Mouse (Mus musculus) liver, embryonic 12.5 days (tissue): ENCODE results near the gene Tmc1. TPM values are rescaled to one million over a fixed set of nuclear protein-coding genes. Genes with fewer than 3 reads are reported as not detected.

ENCODE experiments used
- ATAC-seq: fragments of 200-750 bp; cut with Nextera tagmentation; 2 replicates; pipeline ENCODE4 v1.8.0; 2017; ENCODE audit warnings: moderate number of reproducible peaks, mild to moderate bottlenecking, moderate library complexity
- H3K27ac ChIP-seq: fragments of 300-500 bp; sonication (generic); 2 replicates; pipeline ENCODE4 v1.5.1; 2016; ENCODE audit warnings: mild to moderate bottlenecking
- H3K27me3 ChIP-seq: fragments of 300-500 bp; sonication (generic); replicated peaks from 2 replicates; pipeline ENCODE4 v1.6.1; 2016; ENCODE audit warnings: mild to moderate bottlenecking, moderate library complexity
- H3K36me3 ChIP-seq: fragments of 300-500 bp; sonication (generic); 2 replicates; pipeline ENCODE4 v1.6.1; 2016; ENCODE audit warnings: mild to moderate bottlenecking, moderate library complexity
- H3K4me1 ChIP-seq: fragments of 300-500 bp; sonication (generic); 2 replicates; pipeline ENCODE4 v1.6.1; 2016
- H3K4me2 ChIP-seq: fragments of 300-500 bp; sonication (generic); 2 replicates; pipeline ENCODE4 v1.6.1; 2016; ENCODE audit warnings: mild to moderate bottlenecking, moderate library complexity
- H3K4me3 ChIP-seq: fragments of 300-500 bp; sonication (generic); 2 replicates; pipeline ENCODE4 v1.5.1; 2016; ENCODE audit warnings: mild to moderate bottlenecking, moderate library complexity
- H3K9ac ChIP-seq: fragments of 300-500 bp; sonication (generic); 2 replicates; pipeline ENCODE4 v1.6.1; 2016; ENCODE audit warnings: mild to moderate bottlenecking, moderate library complexity
- H3K9me3 ChIP-seq: fragments of 300-500 bp; sonication (generic); replicated peaks from 2 replicates; pipeline ENCODE4 v1.6.1; 2016; ENCODE audit warnings: mild to moderate bottlenecking, moderate library complexity
- WGBS: fragments of 180-500 bp; shearing (Covaris S2); methylation state at CpG from one replicate; pipeline ENCODE4 v1.1.7; 2016; ENCODE audit not compliant: insufficient replicate concordance; 5-methylcytosine and 5-hydroxymethylcytosine counted together
- polyA plus RNA-seq: library from polyadenylated mRNA; unstranded; fragments of >200 nt; fragmentation: Nextera tagmentation; extraction: Ambion mirVana; gene quantifications from 2 replicates; pipeline ENCODE4 v1.2.1, GENCODE M21; 2016

Gene Tmc1
- polyA plus RNA-seq, 1 experiment from 2014 or later: 0.12 TPM

DNA sequence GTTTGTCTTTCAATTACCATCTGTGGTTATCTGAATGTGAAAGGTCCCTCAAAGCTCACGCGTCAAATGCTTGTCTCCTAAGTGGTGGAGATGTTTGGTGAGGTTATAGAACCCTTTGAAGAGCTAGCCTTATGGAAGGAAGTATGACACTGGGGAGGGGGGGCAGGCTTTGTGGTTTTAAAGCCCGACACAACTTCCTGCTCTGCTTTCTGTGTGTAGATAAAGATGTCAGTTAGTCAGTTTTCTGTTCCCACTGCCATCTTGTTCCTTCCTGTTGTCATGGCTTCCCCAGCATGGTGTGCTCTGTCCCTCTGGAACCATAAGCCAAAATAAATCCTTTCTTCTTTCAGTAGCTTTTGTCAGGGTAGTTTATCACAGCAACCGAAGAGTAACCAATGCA lies 78.1 kb downstream of the Tmc1 start:
- ATAC-seq: no peak
- whole genome bisulfite sequencing: 21% methylated on average over 4 of the region's 4 CpGs
- Histone ChIP-seq H3K27me3 (no peaks in the 10 kb centered on the region), H3K4me1 (no peaks in the 10 kb centered on the region), H3K36me3 (no peaks in the 10 kb centered on the region), H3K27ac (no peak overlapping the region), H3K9ac (no peak overlapping the region), H3K9me3 (no peaks in the 10 kb centered on the region), H3K4me3 (no peak overlapping the region), H3K4me2 (no peak overlapping the region)

DNA sequence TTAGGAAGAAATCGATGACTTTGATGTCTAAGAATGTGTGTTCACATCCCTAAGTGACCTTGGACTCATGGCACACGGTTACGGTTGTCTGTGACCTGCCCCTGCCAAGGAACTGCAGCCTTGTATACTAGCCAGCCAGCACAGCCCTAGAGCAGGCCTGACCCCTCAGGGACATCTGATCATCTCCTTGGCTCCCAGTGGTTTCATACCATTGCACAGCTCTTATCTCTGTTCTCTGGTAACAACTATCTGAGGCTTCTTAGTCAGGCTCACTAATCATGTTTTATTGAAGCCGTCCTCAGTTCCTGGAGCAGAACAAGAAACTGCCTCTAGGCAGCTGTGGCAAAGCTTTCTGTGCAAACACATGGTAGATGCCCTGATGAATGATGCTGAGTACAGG lies 92.2 kb downstream of the Tmc1 start:
- Histone ChIP-seq H3K9me3 (no peaks in the 10 kb centered on the region), H3K27ac (no peak overlapping the region), H3K4me3 (no peak overlapping the region), H3K4me2 (no peak overlapping the region), H3K27me3 (no peaks in the 10 kb centered on the region), H3K36me3 (no peaks in the 10 kb centered on the region), H3K9ac (no peak overlapping the region), H3K4me1 (no peaks in the 10 kb centered on the region)
- WGBS: 64% methylated on average over 4 of the region's 4 CpGs
- ATAC-seq: no peak

DNA sequence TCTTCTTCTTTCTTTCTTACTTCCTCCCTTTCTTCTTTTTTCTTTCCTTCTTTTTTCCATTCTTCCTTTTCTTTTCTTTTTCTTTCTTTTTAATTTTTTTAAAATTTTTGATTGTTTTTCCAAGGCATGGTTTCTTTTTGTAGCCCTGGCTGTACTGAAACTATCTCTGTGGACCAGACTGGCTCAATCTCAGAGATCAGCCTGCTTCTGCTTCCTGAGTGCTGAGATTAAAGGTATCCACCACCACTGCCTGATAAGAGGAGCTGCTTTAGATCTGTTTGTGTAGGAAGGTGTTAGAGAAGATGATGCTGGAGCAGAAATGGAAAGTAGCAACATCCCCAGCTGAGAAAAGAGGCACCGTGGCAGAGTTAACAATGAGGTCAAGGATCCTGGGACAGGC lies 93.7 kb downstream of the Tmc1 start:
- 70% methylated on average over 1 of the region's 1 CpGs for WGBS

DNA sequence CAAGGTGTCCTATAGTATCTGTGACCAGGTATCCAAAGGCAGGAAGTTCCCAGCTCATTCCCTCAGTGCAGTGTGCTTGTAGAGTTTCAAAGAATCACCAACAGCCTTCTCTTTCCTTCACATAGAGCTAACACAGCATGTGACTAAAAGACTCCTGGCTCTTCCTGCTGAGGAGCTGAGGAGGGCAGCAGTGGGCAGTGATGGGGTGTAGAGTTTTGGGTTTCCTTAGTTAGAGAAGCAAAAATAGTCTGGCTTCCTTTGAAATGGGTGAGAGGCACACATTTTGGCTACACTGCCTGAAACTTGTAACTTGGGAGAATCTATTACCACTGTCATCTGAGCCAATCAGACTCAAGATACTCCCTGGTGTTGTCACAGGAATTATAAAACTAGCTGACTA lies 96.2 kb downstream of the Tmc1 start:
- Histone ChIP-seq H3K27me3 (no peaks in the 10 kb centered on the region), H3K9me3 (no peaks in the 10 kb centered on the region), H3K4me1 (no peaks in the 10 kb centered on the region), H3K4me2 (no peak overlapping the region), H3K9ac (no peak overlapping the region), H3K27ac (no peak overlapping the region), H3K36me3 (no peaks in the 10 kb centered on the region), H3K4me3 (no peak overlapping the region)
- no peak for ATAC-seq

More for the DNA sequence above, 93.7 kb downstream of the Tmc1 start:
- H3K4me3 ChIP-seq: no peak overlapping the region
- no peaks in the 10 kb centered on the region for H3K4me1 ChIP-seq
- no peak overlapping the region for H3K9ac ChIP-seq
- no peak for ATAC-seq
- H3K36me3 ChIP-seq: no peaks in the 10 kb centered on the region
- H3K9me3 ChIP-seq: no peaks in the 10 kb centered on the region
- no peak overlapping the region for H3K4me2 ChIP-seq
- no peaks in the 10 kb centered on the region for H3K27me3 ChIP-seq
- no peak overlapping the region for H3K27ac ChIP-seq

DNA sequence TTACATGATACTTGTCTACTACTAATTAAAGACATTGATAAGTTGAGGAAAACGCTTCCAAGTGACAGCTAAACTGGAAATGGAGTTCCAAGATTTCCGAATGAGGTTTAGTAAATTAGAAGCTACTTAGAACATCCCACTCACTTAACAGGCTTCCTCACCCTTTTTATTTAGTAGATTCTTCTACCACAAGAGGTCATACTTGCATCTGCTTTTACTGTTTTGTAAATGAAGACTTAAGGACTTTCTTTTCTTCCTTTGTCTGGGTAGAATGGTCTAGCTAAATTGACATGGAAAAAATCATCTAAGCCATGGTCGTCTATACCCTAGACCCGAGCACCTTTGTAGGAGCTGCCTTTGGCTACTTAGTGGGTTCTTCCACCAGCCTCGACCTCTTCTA lies 105.1 kb downstream of the Tmc1 start:
- Histone ChIP-seq H3K9me3 (no peaks in the 10 kb centered on the region), H3K36me3 (no peaks in the 10 kb centered on the region), H3K4me1 (no peaks in the 10 kb centered on the region), H3K27ac (no peak overlapping the region), H3K27me3 (no peaks in the 10 kb centered on the region), H3K4me2 (no peak overlapping the region), H3K9ac (no peak overlapping the region), H3K4me3 (no peak overlapping the region)
- 40% methylated on average over 5 of the region's 5 CpGs for WGBS
- no peak for ATAC-seq

DNA sequence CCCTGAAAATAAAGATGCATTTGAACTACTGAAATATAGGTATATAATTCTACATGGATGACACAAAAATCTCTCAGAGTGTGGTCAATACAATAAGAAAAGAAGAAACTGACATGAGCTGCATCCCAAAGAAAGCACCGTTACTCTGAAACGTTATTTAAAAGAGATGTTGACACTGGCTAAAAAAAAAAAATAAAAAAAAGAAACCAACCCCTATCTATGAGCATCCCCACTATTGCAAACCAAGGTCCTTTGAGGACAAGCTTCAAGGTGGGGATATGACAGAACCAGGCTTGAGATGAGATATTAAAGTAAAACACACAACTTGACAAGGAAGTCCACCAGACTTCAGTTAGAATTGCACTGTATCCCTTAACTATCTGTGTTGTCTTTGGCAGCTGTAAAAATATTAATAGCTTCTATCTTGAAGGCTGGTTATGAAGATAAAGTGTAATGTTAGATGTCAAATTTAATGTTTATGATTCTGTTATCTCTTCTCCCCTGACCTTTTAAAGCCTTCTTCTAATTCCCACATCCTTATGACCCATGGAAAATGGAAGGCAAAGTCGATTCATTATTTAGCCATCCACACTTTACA lies 106.4 kb downstream of the Tmc1 start:
- Histone ChIP-seq H3K4me3 (no peak overlapping the region), H3K27me3 (no peaks in the 10 kb centered on the region), H3K9me3 (no peaks in the 10 kb centered on the region), H3K27ac (no peak overlapping the region), H3K36me3 (no peaks in the 10 kb centered on the region), H3K9ac (no peak overlapping the region), H3K4me1 (no peaks in the 10 kb centered on the region), H3K4me2 (no peak overlapping the region)
- no peak for ATAC-seq
- 78% methylated on average over 3 of the region's 3 CpGs for WGBS

DNA sequence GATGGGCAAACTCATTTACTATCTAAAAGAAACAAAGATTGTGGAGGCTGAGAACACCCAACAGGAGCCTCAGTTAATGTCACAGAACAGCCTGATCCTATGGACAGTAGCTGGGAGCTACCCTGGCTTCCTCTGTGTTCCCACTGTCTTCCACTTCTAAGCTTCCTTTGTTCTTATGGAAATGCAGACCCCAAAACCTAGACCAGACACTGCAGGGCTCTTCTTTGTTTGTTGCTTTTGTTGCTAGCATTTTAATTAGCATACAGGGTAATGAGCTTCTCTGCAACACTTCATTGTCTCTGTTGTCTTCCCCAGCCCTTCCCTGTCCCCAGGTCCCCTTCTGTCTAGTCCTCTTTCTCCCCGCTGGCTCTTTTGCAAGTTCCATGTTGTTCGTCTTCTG lies 116.6 kb downstream of the Tmc1 start:
- no peaks in the 10 kb centered on the region for H3K9me3 ChIP-seq
- no peak for ATAC-seq
- H3K4me1 ChIP-seq: no peaks in the 10 kb centered on the region
- H3K36me3 ChIP-seq: no peaks in the 10 kb centered on the region
- H3K4me3 ChIP-seq: no peak overlapping the region
- 71% methylated on average over 2 of the region's 2 CpGs for WGBS
- no peak overlapping the region for H3K27ac ChIP-seq
- no peak overlapping the region for H3K9ac ChIP-seq
- H3K4me2 ChIP-seq: no peak overlapping the region
- H3K27me3 ChIP-seq: no peaks in the 10 kb centered on the region

DNA sequence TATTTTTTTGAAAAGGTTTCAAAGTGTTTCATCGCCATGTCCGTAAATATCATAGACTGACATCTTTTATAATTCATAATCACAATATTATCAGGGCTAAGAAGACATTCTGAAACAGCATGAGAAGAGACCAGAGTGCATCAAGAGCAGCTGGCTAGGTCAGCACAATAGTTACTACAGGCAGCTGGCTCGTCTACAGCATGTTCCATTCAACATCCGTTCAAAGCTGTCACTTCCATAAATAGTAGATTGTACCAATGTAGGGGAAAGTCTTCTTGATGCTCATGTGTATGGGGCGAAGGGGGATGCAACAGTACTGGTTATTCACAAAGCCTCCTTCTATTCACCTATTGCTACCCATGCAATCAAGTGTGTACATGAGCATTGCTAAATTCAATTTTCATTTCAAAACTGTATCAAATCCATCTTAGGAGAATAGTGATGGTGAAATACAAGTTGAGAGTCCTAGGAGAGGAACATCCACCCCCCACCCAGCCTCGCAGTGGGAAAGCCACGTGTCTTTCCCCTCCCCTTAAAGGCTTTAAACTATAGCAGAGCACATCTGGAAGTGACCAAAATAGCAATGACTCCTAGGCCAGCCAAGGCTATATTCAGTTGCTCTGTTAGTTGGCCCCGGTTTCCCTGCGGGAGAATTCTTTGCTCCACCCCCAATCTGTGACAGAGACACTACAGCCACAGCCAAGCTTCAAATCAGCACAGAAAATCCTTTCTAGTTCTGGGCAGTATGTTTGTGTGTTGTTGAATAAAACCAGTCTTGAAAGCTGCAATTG lies 117.8 kb downstream of the Tmc1 start:
- ATAC-seq: no peak
- Histone ChIP-seq H3K27ac (no peak overlapping the region), H3K4me1 (no peaks in the 10 kb centered on the region), H3K36me3 (no peaks in the 10 kb centered on the region), H3K9me3 (no peaks in the 10 kb centered on the region), H3K4me2 (no peak overlapping the region), H3K4me3 (no peak overlapping the region), H3K27me3 (no peaks in the 10 kb centered on the region), H3K9ac (no peak overlapping the region)
- WGBS: 61% methylated on average over 9 of the region's 9 CpGs

DNA sequence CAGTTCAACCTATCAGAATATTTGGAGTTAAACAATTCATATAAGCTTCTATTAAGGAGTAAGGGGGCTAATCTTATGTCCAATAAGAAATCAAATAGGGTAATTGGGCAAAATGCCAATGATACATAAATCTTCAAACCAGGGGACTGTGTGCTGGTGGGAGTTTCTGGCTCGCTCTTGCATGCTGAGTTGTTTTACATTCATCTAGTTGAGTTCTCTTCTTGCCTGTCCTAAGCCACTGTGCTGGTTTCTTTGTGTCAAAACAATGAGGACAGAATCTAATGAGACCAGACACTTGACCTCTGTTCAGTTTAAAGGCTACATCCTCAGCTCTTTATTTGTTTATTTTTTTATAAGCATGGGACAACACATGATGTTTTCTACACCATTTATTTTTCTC lies 119.1 kb downstream of the Tmc1 start:
- no peaks in the 10 kb centered on the region for H3K4me1 ChIP-seq
- no peaks in the 10 kb centered on the region for H3K36me3 ChIP-seq
- WGBS: 58% methylated on average over 1 of the region's 1 CpGs
- H3K9me3 ChIP-seq: no peaks in the 10 kb centered on the region
- H3K4me3 ChIP-seq: no peak overlapping the region
- H3K27me3 ChIP-seq: no peaks in the 10 kb centered on the region
- no peak overlapping the region for H3K27ac ChIP-seq
- no peak overlapping the region for H3K4me2 ChIP-seq
- H3K9ac ChIP-seq: no peak overlapping the region
- ATAC-seq: no peak

DNA sequence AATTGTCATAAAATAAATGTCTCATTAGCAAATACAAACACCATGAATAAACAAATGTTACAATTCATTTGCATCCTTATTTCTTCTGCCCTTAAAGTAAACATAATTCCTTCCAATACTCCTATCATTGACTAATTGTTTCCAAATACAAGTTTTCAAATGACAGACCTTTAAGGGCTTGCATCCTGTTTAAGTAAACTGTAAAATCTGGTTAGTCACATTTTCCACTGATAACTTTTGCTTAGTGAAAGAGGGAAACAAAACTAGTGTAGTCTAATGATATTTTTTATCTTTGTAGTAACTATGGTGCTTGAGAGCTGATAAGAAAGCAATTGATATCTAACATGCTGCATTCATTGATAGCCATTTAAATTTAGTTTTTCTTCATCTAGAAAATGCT lies 154.5 kb downstream of the Tmc1 start:
- Histone ChIP-seq H3K27ac (no peak overlapping the region), H3K27me3 (no peaks in the 10 kb centered on the region), H3K9me3 (no peaks in the 10 kb centered on the region), H3K9ac (no peak overlapping the region), H3K4me1 (no peaks in the 10 kb centered on the region), H3K4me3 (no peak overlapping the region), H3K36me3 (no peaks in the 10 kb centered on the region), H3K4me2 (no peak overlapping the region)
- no peak for ATAC-seq

DNA sequence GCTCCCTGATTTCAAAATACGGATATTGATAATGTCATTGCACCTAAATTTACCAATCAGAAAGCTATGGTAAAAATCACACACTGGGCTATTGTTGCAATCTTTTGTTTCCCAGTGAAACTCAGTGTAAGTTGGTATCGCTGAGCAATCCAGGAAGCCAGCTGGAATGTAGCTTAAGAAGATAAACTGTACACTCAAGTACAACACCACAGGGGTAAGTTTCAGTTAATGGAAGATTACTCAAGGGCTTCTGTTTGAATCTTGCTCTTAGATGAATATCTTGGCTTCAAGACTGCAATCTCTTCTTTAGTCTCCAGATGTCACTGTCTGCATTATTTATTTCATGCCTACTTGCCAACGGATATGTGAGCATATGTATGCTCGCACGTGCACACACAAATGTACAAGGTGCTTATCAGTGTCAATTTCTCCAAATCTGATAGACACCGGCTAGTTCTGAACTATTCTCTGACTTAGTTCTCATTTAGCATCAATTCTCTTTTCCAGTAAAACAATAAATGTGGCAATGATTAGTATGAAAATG lies 156.4 kb downstream of the Tmc1 start:
- Histone ChIP-seq H3K4me2 (no peak overlapping the region), H3K9me3 (no peaks in the 10 kb centered on the region), H3K27ac (no peak overlapping the region), H3K4me1 (no peaks in the 10 kb centered on the region), H3K9ac (no peak overlapping the region), H3K27me3 (no peaks in the 10 kb centered on the region), H3K36me3 (no peaks in the 10 kb centered on the region), H3K4me3 (no peak overlapping the region)
- 38% methylated on average over 6 of the region's 6 CpGs for WGBS
- no peak for ATAC-seq

DNA sequence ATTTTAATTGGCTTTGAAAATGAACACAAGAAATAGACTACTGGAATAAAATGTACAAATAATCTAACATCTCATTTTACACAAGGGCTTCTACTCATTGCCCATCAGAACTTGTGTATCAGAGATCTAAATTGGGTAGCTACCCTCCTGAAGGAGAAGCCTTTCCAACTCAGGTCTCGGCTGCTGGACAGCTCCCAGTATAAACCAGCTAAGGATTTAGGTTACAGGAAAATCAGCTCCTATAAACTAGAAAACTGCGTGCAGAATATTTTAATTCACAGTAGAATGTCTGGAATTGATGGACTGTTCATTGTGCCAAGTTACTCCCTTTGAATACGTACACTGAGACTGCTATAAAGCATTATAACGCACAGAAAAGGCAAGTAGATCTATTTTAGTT lies 158.0 kb downstream of the Tmc1 start:
- 53% methylated on average over 4 of the region's 4 CpGs for WGBS
- Histone ChIP-seq H3K27me3 (no peaks in the 10 kb centered on the region), H3K4me2 (no peak overlapping the region), H3K4me1 (no peaks in the 10 kb centered on the region), H3K9me3 (no peaks in the 10 kb centered on the region), H3K27ac (no peak overlapping the region), H3K36me3 (no peaks in the 10 kb centered on the region), H3K4me3 (no peak overlapping the region), H3K9ac (no peak overlapping the region)
- ATAC-seq: no peak

DNA sequence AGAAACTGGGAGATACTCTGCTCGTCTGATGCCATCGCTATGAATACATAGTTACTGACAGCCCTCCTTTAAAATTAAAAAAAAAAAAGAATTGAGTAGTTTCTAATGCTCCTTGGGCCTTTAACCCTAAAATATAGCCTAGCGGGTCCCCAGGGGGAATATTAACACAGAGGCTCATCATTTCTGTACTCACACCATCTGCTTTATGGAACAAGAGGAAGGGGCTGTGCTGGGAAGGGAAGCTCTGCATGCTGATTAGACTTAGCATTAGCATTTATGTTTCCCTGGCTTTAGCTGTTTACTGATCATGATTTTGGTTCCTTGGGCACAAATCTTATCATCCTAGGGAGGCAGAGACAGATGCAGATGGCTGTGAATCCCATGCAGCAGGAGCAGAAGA lies 159.0 kb downstream of the Tmc1 start:
- Histone ChIP-seq H3K4me3 (no peak overlapping the region), H3K4me1 (no peaks in the 10 kb centered on the region), H3K9me3 (no peaks in the 10 kb centered on the region), H3K4me2 (no peak overlapping the region), H3K9ac (no peak overlapping the region), H3K27me3 (no peaks in the 10 kb centered on the region), H3K27ac (no peak overlapping the region), H3K36me3 (no peaks in the 10 kb centered on the region)
- WGBS: 72% methylated on average over 3 of the region's 3 CpGs
- no peak for ATAC-seq
